Mouse (Mus musculus) limb, embryonic 15.5 days (tissue): ENCODE data around the gene Hira. TPM values are rescaled to one million over a fixed set of nuclear protein-coding genes. Genes with fewer than 3 reads are reported as not detected.
"Not testable (repeated sequence)": the region's sequence is repeated elsewhere in the genome, so short reads cannot be mapped to it uniquely, and the experiment has no call there.

ENCODE experiments used
- ATAC-seq: fragments of 200-750 bp; cut with Nextera tagmentation; 2 replicates; pipeline ENCODE4 v1.8.0; 2017; ENCODE audit warnings: low read depth, moderate TSS enrichment; ENCODE audit not compliant: insufficient number of reproducible peaks, low FRiP score, low TSS enrichment
- H3K27ac ChIP-seq: fragments of 300-500 bp; sonication (generic); 2 replicates; pipeline ENCODE4 v1.5.1; 2015; ENCODE audit warnings: moderate library complexity, mild to moderate bottlenecking, inconsistent platforms
- H3K27me3 ChIP-seq: fragments of 300-500 bp; sonication (generic); 2 replicates; pipeline ENCODE4 v1.6.1; 2015; ENCODE audit warnings: inconsistent platforms
- H3K36me3 ChIP-seq: fragments of 300-500 bp; sonication (generic); 2 replicates; pipeline ENCODE4 v1.6.1; 2015; ENCODE audit warnings: inconsistent platforms
- H3K4me1 ChIP-seq: fragments of 300-500 bp; sonication (generic); 2 replicates; pipeline ENCODE4 v1.6.1; 2015; ENCODE audit warnings: inconsistent platforms
- H3K4me2 ChIP-seq: fragments of 300-500 bp; sonication (generic); 2 replicates; pipeline ENCODE4 v1.6.1; 2015; ENCODE audit warnings: mild to moderate bottlenecking, inconsistent platforms
- H3K4me3 ChIP-seq: fragments of 300-500 bp; sonication (generic); 2 replicates; pipeline ENCODE4 v1.5.1; 2015; ENCODE audit warnings: mild to moderate bottlenecking, inconsistent platforms
- H3K9ac ChIP-seq: fragments of 300-500 bp; sonication (generic); 2 replicates; pipeline ENCODE4 v1.6.1; 2015; ENCODE audit warnings: inconsistent platforms
- H3K9me3 ChIP-seq: fragments of 300-500 bp; sonication (generic); 2 replicates; pipeline ENCODE4 v1.6.1; 2016; ENCODE audit warnings: inconsistent platforms
- WGBS: fragments of 180-500 bp; shearing (Covaris S2); methylation state at CpG from one replicate; pipeline ENCODE4 v1.1.7; 2015; 5-methylcytosine and 5-hydroxymethylcytosine counted together
- polyA plus RNA-seq: library from polyadenylated mRNA; unstranded; fragments of >200 nt; fragmentation: Nextera tagmentation; extraction: Ambion mirVana; gene quantifications from 2 replicates; pipeline ENCODE4 v1.2.1, GENCODE M21; 2015

The Hira gene
- polyA plus RNA-seq, 1 experiment from 2014 or later = 14.6 TPM

GRCm38 (mm10) chr16:18870495-18870894 lies 6.3 kb upstream of the Hira start:
- WGBS = 88% methylated on average over 1 of the region's 1 CpGs
- H3K4me3 ChIP-seq, ATAC-seq, H3K27me3 ChIP-seq, H3K4me1 ChIP-seq, H3K9ac ChIP-seq, H3K4me2 ChIP-seq, H3K9me3 ChIP-seq, H3K27ac ChIP-seq: not testable (repeated sequence)
- peaks cover 30% of the 10 kb centered on the region for H3K36me3 ChIP-seq

GRCm38 (mm10) chr16:18876091-18876441 lies 771 bp upstream of the Hira start:
- Histone ChIP-seq H3K27ac (peak overlapping the region; percentile 97), H3K9ac (peak overlapping the region; percentile 85), H3K9me3 (no peaks in the 10 kb centered on the region), H3K36me3 (peaks cover 29% of the 10 kb centered on the region), H3K4me1 (peaks cover 14% of the 10 kb centered on the region), H3K4me2 (peak overlapping the region; percentile 81), H3K4me3 (peak overlapping the region; percentile 97), H3K27me3 (no peaks in the 10 kb centered on the region)
- ATAC-seq = no peak; the same call in 1 of the 2 replicates
- WGBS = under 1% methylated on average over 17 of the region's 17 CpGs

GRCm38 (mm10) chr16:18877386-18878090 lies 701 bp downstream of the Hira start:
- ATAC-seq = peak; percentile 40
- Histone ChIP-seq H3K27ac (peak overlapping the region; percentile 97), H3K36me3 (peaks cover 20% of the 10 kb centered on the region), H3K4me3 (peak overlapping the region; percentile 97), H3K27me3 (no peaks in the 10 kb centered on the region), H3K9me3 (no peaks in the 10 kb centered on the region), H3K4me1 (peaks cover 14% of the 10 kb centered on the region), H3K4me2 (peak overlapping the region; percentile 81), H3K9ac (peak overlapping the region; percentile 85)
- WGBS = under 1% methylated on average over 42 of the region's 43 CpGs

GRCm38 (mm10) chr16:18878091-18878720 lies 1.4 kb downstream of the Hira start:
- 22% methylated on average over 20 of the region's 20 CpGs for WGBS
- H3K9ac ChIP-seq = peak overlapping the region; percentile 85
- peaks cover 14% of the 10 kb centered on the region; the same call in 1 of the 2 replicates for H3K36me3 ChIP-seq
- H3K4me3 ChIP-seq = peak overlapping the region; percentile 97
- peak overlapping the region; percentile 97 for H3K27ac ChIP-seq
- no peak; the same call in 1 of the 2 replicates for ATAC-seq
- H3K4me1 ChIP-seq = peaks cover 14% of the 10 kb centered on the region
- H3K9me3 ChIP-seq = no peaks in the 10 kb centered on the region
- H3K4me2 ChIP-seq = peak overlapping the region; percentile 81
- no peaks in the 10 kb centered on the region for H3K27me3 ChIP-seq

GRCm38 (mm10) chr16:18884044-18884443 lies 7.2 kb downstream of the Hira start:
- 0 out of 2 replicates have a peak, but pooled peaks cover 10% of the 10 kb centered on the region for H3K36me3 ChIP-seq
- H3K9ac ChIP-seq = no peak overlapping the region
- no peak for ATAC-seq

GRCm38 (mm10) chr16:18893840-18894372 lies 17.1 kb downstream of the Hira start:
- WGBS = 69% methylated on average over 4 of the region's 4 CpGs
- ATAC-seq = no peak
- H3K4me1 ChIP-seq = no peaks in the 10 kb centered on the region
- peaks cover 23% of the 10 kb centered on the region for H3K36me3 ChIP-seq
- H3K4me2 ChIP-seq = no peak overlapping the region
- H3K27me3 ChIP-seq = no peaks in the 10 kb centered on the region
- no peaks in the 10 kb centered on the region for H3K9me3 ChIP-seq
- H3K9ac ChIP-seq = no peak overlapping the region
- no peak overlapping the region for H3K4me3 ChIP-seq
- no peak overlapping the region for H3K27ac ChIP-seq

More at GRCm38 (mm10) chr16:18884044-18884443, 7.2 kb downstream of the Hira start:
- H3K4me3 ChIP-seq = no peak overlapping the region
- no peak overlapping the region for H3K4me2 ChIP-seq
- no peaks in the 10 kb centered on the region for H3K27me3 ChIP-seq
- H3K4me1 ChIP-seq = 0 out of 2 replicates have a peak, but pooled peaks cover 4% of the 10 kb centered on the region
- no peak overlapping the region for H3K27ac ChIP-seq
- no peaks in the 10 kb centered on the region for H3K9me3 ChIP-seq

- H3K4me2 ChIP-seq = no peak overlapping the region
- no peak overlapping the region for H3K9ac ChIP-seq
- peaks cover 34% of the 10 kb centered on the region for H3K36me3 ChIP-seq
- H3K27ac ChIP-seq = no peak overlapping the region
- 76% methylated on average over 3 of the region's 3 CpGs for WGBS
- ATAC-seq = no peak
- no peaks in the 10 kb centered on the region for H3K4me1 ChIP-seq
- no peaks in the 10 kb centered on the region for H3K27me3 ChIP-seq
- no peaks in the 10 kb centered on the region for H3K9me3 ChIP-seq
- no peak overlapping the region for H3K4me3 ChIP-seq
These were observed 18.4 kb downstream of the Hira start for GRCm38 (mm10) chr16:18895249-18895648.

GRCm38 (mm10) chr16:18896429-18896828 lies 19.6 kb downstream of the Hira start:
- WGBS = 43% methylated on average over 10 of the region's 10 CpGs
- Histone ChIP-seq H3K27me3 (no peaks in the 10 kb centered on the region), H3K4me1 (no peaks in the 10 kb centered on the region), H3K9ac (no peak overlapping the region), H3K27ac (no peak overlapping the region), H3K4me2 (no peak overlapping the region), H3K9me3 (no peaks in the 10 kb centered on the region), H3K4me3 (no peak overlapping the region), H3K36me3 (peaks cover 39% of the 10 kb centered on the region)
- no peak for ATAC-seq

- 87% methylated on average over 1 of the region's 1 CpGs for WGBS
- no peak for ATAC-seq
- H3K36me3 ChIP-seq = peaks cover 40% of the 10 kb centered on the region
These were observed 28.8 kb downstream of the Hira start for GRCm38 (mm10) chr16:18905648-18906047.

GRCm38 (mm10) chr16:18916064-18916463 lies 39.2 kb downstream of the Hira start:
- Histone ChIP-seq H3K4me3 (no peak overlapping the region), H3K27me3 (no peaks in the 10 kb centered on the region), H3K9me3 (no peaks in the 10 kb centered on the region), H3K9ac (no peak overlapping the region), H3K36me3 (peaks cover 66% of the 10 kb centered on the region), H3K4me1 (no peaks in the 10 kb centered on the region), H3K4me2 (no peak overlapping the region), H3K27ac (no peak overlapping the region)
- no peak for ATAC-seq
- WGBS = 93% methylated on average over 4 of the region's 4 CpGs

More at GRCm38 (mm10) chr16:18905648-18906047, 28.8 kb downstream of the Hira start:
- H3K27ac ChIP-seq = no peak overlapping the region
- no peaks in the 10 kb centered on the region for H3K9me3 ChIP-seq
- H3K4me1 ChIP-seq = no peaks in the 10 kb centered on the region
- no peak overlapping the region for H3K4me2 ChIP-seq
- H3K9ac ChIP-seq = no peak overlapping the region
- no peaks in the 10 kb centered on the region for H3K27me3 ChIP-seq
- no peak overlapping the region for H3K4me3 ChIP-seq

GRCm38 (mm10) chr16:18921771-18922170 lies 44.9 kb downstream of the Hira start:
- 90% methylated on average over 2 of the region's 2 CpGs for WGBS
- Histone ChIP-seq H3K36me3 (peaks cover 83% of the 10 kb centered on the region), H3K27me3 (no peaks in the 10 kb centered on the region), H3K4me3 (no peak overlapping the region), H3K4me2 (no peak overlapping the region), H3K9me3 (no peaks in the 10 kb centered on the region), H3K27ac (no peak overlapping the region), H3K9ac (no peak overlapping the region), H3K4me1 (no peaks in the 10 kb centered on the region)
- no peak for ATAC-seq

GRCm38 (mm10) chr16:18927963-18928362 lies 51.1 kb downstream of the Hira start:
- Histone ChIP-seq H3K36me3 (peaks cover 67% of the 10 kb centered on the region), H3K4me1 (no peaks in the 10 kb centered on the region), H3K4me3 (no peak overlapping the region), H3K9me3 (no peaks in the 10 kb centered on the region), H3K27ac (no peak overlapping the region), H3K9ac (no peak overlapping the region), H3K27me3 (no peaks in the 10 kb centered on the region), H3K4me2 (no peak overlapping the region)
- WGBS = 98% methylated on average over 1 of the region's 1 CpGs
- no peak for ATAC-seq
